Mouse (Mus musculus) frontal cortex, postnatal 10 days (tissue): ENCODE measurements around the gene Il1rn.
A peak's percentile ranks its signal among the peaks of the same experiment; 100 is the strongest.

Source experiments
- DNase-seq, 2 experiments: peaks; one replicate each; pipeline ENCODE4 v3.0.0; 2022; ENCODE audit warnings: low spot score in 2 of 2, mixed read lengths in 1 of 2

Gene Il1rn

DNA sequence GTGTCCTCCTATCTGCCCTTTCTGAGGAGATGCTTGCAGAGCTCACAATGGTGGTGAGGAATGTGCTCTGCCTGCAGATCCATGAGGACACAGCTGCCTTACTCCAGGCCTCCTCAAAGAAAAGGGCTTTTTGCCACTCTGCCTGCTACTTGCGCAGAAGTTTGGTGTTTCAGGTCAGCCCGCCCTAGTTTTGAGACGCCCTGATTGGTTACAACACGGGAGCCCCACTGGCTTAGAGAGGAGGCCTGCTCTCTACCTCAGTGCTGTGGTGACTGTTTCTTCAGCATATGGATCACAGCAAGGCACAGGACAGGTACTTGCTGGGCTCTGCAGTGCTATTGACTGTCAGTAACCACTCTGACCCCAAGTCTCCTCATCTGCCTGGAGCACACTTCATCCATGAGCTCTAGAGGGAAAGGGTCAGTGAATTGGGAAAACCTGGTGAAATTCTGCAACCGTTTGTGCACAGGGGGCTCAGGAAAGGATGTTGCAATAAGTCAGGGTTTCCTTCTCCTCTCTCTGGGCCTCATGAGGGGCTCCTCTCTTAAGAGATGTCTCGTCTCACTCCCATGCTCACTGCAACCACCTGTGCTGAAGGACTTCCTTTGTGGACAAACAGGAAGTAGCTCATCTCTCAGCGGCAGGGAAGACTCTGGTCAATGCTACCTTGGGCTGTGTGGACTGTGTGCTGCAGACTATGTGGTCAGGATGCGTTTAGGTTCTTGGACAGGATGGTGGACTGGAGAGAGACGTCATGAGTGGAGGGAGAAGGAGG is 46.0 kb downstream of the Il1rn start:
- DNase-seq: no peak

DNA sequence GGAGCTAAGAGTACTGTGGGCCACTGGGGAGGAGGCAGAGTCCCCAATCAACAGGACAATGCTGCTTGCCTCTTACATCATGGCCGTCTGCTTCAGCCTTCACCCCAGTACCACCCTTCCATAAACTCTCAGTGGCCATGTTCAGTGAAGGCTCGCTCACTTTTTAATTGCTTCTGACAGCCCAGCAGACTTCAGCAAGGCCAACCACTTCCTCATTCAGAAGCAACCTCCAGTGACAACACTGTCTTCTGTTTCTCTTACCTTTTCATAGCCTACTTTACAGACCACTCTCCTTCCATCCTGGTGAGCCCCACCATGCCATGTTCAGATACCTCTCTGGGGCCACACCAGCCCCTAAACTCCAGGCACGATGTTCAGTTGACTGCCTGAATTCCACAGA is 47.0 kb downstream of the Il1rn start:
- DNase-seq: no peak

DNA sequence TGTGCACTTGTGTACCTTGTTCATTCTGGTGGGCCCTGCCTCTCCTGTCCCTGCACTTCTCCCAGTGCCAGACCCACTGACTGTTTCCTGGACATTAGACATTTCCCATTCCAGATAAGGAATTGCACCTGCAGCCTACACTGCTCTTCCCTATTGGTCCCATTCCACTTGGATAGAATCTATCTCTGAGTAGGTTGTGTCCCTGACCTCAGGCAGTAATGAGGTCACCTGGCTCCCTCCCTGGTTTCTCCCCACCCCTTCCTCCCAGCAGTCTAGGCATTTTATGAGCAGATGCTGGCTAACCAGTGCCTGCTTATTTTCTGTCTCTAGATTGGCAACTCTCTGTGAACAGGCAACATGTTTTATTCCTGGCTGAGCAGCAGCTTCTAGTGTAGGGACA is 47.7 kb downstream of the Il1rn start:
- no peak for DNase-seq

DNA sequence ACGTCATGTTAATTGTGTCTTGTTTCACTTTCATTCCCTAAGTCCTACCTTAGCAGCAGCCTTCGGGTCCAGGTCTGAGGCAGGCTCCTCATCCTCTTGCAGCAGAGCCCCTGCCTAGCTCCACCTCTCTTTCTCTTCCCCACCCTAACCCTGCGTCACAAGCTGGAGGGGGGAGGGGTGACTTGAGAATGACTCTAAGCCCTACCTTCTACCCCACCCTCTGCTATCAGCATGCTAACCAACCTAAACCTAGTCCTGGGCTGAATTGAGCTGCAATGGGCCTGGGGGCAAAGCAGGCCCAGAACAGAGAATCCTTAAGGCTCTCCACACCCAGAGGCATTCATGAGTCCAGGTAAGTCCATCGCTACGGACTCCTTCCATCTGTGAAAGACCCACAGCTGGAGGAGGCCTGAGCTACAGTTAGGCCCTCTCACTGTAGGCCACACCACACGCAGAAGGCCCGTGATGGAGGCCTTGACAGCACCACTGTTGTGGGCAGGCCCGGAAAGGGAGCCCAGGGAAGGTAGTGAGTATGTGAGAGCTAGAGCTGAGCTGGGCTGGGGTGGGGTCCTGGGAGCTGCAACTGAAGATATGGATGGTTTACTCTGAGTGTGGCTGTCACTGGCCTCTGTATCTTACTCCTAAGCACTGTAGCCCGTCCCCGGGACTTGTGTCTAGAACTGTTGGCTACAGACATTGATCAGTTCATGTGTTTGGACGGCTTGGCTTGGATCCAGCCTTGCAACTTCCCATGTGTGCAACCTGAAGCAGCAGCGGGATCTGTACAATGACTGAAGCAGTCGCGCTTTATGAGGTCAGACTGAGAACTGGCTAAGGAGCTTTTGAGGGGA is 48.7 kb downstream of the Il1rn start:
- DNase-seq: no peak

DNA sequence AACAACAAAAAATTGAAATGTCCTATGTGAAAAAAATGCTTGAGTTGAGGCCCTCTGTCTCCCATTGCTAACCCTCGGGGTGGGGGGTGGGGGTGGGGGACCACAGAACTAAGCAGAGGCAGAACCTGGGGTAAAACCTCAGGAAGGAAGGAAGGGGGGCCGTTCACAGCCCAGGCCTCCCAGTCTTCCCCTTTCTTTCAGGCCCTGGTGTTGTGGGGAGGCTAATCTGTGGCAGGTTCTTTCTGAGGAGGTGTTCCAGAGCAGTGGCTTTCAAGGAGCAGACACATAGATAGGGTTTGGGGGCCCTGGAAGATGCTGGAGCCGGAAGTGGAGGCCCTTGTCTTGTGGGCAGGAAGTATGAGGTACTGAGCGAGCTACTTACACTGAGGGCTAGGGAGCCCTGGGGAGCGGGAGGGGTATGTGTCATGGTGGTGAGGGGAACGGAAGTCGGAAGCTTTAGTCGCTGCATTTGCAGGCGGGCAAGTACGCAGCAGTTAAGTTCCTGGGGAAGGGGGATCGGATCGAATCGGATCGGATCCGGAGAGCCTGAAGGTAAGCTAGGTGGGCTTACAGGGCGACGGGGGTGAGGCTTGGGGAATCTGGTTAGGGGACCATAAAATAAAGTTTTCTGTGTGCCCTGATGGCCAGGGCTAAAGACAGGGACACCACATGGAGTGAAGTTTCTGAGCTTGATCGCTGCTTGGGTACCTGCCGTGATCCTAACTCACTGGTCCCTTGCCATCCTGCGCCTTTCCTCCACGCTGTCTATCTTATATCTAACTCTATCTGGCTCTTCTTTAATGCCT is 49.7 kb downstream of the Il1rn start:
- no peak for DNase-seq

DNA sequence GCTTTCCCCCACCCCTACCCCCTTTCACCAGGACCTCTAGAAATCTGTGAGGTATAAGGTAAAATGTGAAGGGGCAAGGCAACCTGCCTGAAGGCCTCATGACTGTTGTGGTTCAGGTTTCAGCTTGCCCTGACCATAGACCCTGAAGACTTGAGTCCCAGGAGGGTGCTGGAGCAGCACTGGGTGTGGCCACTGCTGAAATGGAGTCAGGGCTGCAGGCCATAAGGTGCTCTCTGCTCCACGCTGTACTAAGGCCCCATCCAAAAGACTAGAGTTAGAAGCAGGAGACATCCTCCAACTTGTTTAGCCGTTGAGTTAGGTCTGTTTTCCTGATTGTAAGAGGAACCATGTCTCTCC is 50.3 kb downstream of the Il1rn start:
- DNase-seq: no peak

DNA sequence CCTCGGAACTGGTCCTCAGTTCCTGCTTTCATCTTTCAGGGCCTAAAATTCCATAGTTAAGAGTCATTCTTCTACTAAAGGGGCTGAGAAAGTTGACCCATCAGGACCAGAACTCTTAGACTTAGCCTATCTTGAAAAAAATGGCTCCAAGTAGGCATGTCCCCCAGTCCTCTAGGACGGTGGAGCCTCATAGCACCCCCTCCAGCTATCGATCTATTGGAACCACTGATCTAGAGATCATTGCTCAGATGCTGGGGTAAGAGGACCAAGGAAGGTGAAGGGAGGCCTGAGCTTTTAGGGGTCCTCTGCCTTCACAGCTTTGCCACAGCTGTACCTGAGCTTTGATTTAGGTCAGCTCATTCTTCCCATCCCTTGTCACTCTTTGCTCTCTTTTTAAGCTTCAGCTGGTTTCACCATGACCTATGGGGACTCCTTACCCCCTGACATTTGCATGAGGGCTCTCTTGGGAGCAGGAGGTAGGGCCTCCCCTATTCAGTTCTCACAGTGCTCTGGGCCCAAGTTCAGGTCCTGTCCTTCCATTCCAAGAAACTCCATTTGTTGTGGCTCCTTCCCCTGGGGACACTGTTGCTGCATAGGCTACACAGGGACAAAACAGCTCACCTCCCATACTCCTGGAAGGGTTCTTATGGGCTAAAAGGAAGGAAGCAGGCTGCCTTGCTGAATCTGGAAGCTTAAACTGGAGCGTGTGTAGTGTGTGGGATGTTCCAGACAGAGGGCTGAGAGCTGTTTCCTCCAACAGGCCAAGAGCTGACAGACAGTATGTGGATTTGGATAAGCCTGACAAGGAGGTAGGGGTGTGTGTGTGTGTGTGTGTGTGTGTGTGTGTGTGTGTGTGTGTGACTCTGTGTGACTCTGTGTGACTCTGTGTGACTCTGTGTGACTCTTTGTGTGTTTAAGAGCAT is 51.0 kb downstream of the Il1rn start:
- peak in 1 of 2 experiments; percentile 34 for DNase-seq

DNA sequence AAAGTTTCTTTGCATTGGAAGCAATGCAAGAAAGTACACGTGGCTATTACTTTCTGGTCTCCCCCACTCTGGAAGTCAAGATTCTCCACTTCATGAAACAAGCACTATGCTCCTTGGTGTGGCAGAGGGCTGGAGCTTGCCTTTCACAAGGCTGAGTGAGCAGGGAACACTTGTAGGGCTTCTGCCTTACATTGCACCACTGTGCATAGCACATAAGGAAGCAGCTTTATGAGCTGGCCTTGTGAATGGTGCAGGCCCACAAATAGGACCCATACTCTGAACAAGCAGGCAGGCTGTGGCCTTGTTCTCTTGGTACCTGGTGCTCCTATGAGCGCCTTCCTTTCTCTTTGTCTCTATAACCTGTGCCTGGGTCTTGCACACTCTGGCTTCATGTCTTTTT is 56.6 kb downstream of the Il1rn start:
- no peak for DNase-seq

DNA sequence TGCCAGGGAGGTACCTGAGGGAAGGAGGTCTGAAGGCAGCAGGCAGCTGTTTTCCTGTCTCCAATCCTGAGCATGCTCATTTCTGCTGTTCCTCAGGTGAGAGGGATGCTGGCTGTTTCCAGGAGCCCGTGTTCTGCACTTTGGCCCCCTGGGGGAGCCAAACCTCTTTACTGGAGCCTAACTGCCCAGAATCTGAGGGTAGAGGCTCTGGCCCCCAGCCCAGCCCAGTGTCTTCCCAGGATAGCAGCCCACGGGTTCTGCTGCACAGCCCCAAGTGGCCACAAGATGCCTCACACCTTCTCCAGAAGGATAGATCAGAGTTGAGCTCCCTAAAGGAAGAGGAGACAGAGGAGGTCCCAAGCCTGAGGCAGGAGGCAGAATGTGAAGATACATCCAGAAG is 60.5 kb downstream of the Il1rn start:
- no peak for DNase-seq

DNA sequence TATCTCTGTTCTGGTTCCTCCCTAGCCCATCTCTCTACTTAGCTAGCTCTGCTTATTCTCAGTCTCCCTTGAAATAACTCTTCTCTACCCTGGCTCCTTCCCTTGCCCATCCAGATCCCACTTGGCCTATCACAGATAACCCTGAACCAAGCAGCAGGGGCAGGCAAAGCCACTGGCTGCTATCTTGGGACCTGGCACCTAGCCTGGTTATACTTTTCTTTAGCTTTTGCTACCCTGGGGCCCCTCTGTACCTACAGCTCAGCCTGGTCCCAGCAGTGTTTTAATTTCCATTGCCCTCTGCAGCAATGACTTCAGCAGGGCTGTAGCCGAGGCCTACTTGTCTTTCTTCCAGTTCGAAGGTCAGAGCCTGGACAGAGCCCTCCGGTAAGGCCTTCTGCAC is 64.1 kb downstream of the Il1rn start:
- DNase-seq: no peak
